Mouse (Mus musculus) macrophage (primary cell): ENCODE results near the gene Rd3l. TPM values are rescaled to one million over a fixed set of nuclear protein-coding genes. Genes with fewer than 3 reads are reported as not detected.
"Not testable (repeated sequence)": the region's sequence is repeated elsewhere in the genome, so short reads cannot be mapped to it uniquely, and the experiment has no call there.

Experiments used
- H3K27ac ChIP-seq: fragments of 350-480 bp; formaldehyde crosslinking; 2 replicates; pipeline ENCODE4 v1.9.0; 2021
- H3K36me3 ChIP-seq: fragments of 350-480 bp; formaldehyde crosslinking; 2 replicates; pipeline ENCODE4 v1.9.0; 2021; ENCODE audit errors: inconsistent target
- H3K4me3 ChIP-seq: fragments of 350-480 bp; formaldehyde crosslinking; 2 replicates; pipeline ENCODE4 v1.9.0; 2021; ENCODE audit errors: inconsistent target
- H3K79me2 ChIP-seq: fragments of 350-480 bp; formaldehyde crosslinking; 2 replicates; pipeline ENCODE4 v1.9.0; 2021; ENCODE audit errors: inconsistent target
- WGBS: methylation state at CpG from one replicate; pipeline ENCODE4 v1.1.7; 2026; ENCODE audit warnings: inconsistent platforms; ENCODE audit not compliant: missing documents; 5-methylcytosine and 5-hydroxymethylcytosine counted together
- polyA plus RNA-seq: library from polyadenylated mRNA; stranded (reverse); fragments of 250-400 nt; gene quantifications from 3 replicates; pipeline ENCODE4 v1.2.4, GENCODE M21; 2018; ENCODE audit warnings: inconsistent platforms

The Rd3l gene
- polyA plus RNA-seq, 1 experiment from 2014 or later: not detected

DNA sequence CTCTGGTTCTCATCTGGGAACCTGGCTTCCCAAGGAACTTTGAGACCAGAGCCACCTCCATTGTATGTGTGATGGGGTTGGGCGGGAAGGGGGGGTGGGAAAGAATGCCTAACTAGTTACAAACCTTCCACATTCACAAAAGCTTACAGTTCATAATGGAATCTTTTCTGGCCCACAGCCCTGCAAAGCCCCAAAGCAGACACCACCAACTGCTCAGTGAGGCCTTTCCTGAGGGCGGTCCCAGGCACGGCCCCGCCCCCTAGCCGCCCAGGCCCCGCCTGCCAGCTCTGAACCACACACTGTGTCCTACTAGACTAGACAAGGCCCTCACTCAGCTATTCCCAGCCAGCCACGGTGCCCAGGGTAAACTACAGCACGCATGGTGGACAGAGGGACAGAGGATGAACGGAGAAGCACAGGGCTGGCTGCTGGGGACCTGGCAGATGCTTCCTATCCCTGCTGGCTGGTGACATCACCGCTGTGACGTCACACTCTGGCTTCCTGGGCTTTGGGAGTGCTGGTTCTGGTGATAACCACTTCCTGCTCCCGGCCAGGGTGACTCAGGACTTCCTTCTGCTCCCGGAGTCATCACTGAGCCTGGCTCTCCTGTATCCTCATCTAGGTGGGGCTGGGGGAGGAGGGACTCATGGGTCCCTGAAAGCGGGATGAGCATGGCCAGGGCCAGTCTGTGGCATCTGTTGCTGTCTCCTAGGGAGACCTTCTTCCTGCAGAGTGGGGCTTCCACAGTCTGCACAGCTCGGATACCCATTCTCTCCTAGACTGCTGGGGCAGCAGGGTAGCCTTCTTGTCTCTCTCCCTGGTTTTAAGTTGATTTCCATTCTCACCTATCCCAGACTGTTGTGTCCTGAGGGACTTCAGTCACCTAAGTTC is 35.1 kb downstream of the Rd3l start:
- not testable (repeated sequence) for H3K79me2 ChIP-seq, H3K4me3 ChIP-seq, H3K36me3 ChIP-seq
- WGBS: 29% methylated on average over 3 of the region's 15 CpGs
- H3K27ac ChIP-seq: peak overlapping the region; percentile 76

GRCm38 (mm10) chr12:111945115-111945514 is 36.0 kb downstream of the Rd3l start:
- H3K4me3 ChIP-seq: no peak overlapping the region
- 28% methylated on average over 8 of the region's 8 CpGs for WGBS

GRCm38 (mm10) chr12:111944065-111944987 is 36.8 kb downstream of the Rd3l start:
- WGBS: 16% methylated on average over 11 of the region's 20 CpGs
- H3K27ac ChIP-seq: peak overlapping the region; percentile 71
- H3K79me2 ChIP-seq, H3K36me3 ChIP-seq: not testable (repeated sequence)
- H3K4me3 ChIP-seq: peak overlapping the region; percentile 28

More at GRCm38 (mm10) chr12:111945115-111945514, 36.0 kb downstream of the Rd3l start:
- Histone ChIP-seq H3K27ac (peak overlapping the region; percentile 71), H3K79me2 (no peaks in the 10 kb centered on the region), H3K36me3 (no peaks in the 10 kb centered on the region)

GRCm38 (mm10) chr12:111943421-111944064 is 37.6 kb downstream of the Rd3l start:
- H3K4me3 ChIP-seq: peak overlapping the region; percentile 28
- WGBS: 35% methylated on average over 10 of the region's 10 CpGs
- H3K79me2 ChIP-seq: no peaks in the 10 kb centered on the region
- no peaks in the 10 kb centered on the region for H3K36me3 ChIP-seq
- H3K27ac ChIP-seq: peak overlapping the region; percentile 71

DNA sequence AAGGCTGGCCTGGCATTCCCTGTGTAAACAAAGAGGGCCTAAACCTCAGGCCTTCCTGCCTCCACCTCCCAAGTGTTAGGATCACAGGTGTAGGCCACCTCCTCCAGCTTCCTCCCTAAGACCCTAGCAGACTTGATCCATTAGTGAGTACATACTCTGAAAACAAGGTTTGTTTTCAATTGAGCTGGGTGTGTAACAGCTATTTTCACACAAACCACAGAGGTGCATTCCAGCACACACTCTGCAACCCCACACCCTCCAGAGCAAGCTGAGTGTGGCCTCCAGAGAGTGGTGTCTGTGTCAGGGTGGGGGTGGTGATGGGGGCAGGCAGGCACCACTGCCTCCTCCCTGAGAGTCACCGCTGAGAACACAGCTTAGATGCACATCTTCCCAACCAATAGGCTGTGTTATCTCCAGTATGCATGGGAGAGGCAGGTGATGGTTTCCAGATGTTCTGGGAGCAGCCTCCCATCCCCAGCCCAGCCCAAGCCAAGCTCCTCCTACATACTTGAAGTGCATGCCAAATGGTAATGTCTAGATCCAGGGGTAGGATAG is 42.4 kb downstream of the Rd3l start:
- Histone ChIP-seq H3K27ac (no peak overlapping the region), H3K4me3 (no peak overlapping the region), H3K79me2 (no peaks in the 10 kb centered on the region), H3K36me3 (no peaks in the 10 kb centered on the region)
- 100% methylated on average over 1 of the region's 1 CpGs for WGBS

- no peaks in the 10 kb centered on the region for H3K79me2 ChIP-seq
- H3K36me3 ChIP-seq: no peaks in the 10 kb centered on the region
- no peak overlapping the region for H3K4me3 ChIP-seq
- no peak overlapping the region for H3K27ac ChIP-seq
- WGBS: 85% methylated on average over 24 of the region's 24 CpGs
These were observed 44.2 kb downstream of the Rd3l start for GRCm38 (mm10) chr12:111936706-111937550.

- Histone ChIP-seq H3K27ac (no peak overlapping the region), H3K36me3 (no peaks in the 10 kb centered on the region), H3K79me2 (no peaks in the 10 kb centered on the region), H3K4me3 (no peak overlapping the region)
- 97% methylated on average over 2 of the region's 2 CpGs for WGBS
These were observed 47.1 kb downstream of the Rd3l start for GRCm38 (mm10) chr12:111933971-111934370.

GRCm38 (mm10) chr12:111933032-111933704 is 47.9 kb downstream of the Rd3l start:
- WGBS: 66% methylated on average over 11 of the region's 11 CpGs
- Histone ChIP-seq H3K4me3 (no peak overlapping the region), H3K27ac (no peak overlapping the region), H3K36me3 (no peaks in the 10 kb centered on the region), H3K79me2 (no peaks in the 10 kb centered on the region)

- H3K36me3 ChIP-seq: no peaks in the 10 kb centered on the region
- H3K4me3 ChIP-seq: no peak overlapping the region
- WGBS: 92% methylated on average over 3 of the region's 3 CpGs
- no peak overlapping the region for H3K27ac ChIP-seq
- no peaks in the 10 kb centered on the region for H3K79me2 ChIP-seq
These were observed 48.6 kb downstream of the Rd3l start for GRCm38 (mm10) chr12:111932513-111932912.

GRCm38 (mm10) chr12:111931411-111932025 is 49.6 kb downstream of the Rd3l start:
- no peaks in the 10 kb centered on the region for H3K36me3 ChIP-seq
- peak overlapping the region; percentile 90 for H3K27ac ChIP-seq
- WGBS: 96% methylated on average over 7 of the region's 9 CpGs
- H3K4me3 ChIP-seq: no peak overlapping the region
- no peaks in the 10 kb centered on the region for H3K79me2 ChIP-seq
